ENCODE assay signal across 10 mouse cellular contexts in the genomic region with DNA sequence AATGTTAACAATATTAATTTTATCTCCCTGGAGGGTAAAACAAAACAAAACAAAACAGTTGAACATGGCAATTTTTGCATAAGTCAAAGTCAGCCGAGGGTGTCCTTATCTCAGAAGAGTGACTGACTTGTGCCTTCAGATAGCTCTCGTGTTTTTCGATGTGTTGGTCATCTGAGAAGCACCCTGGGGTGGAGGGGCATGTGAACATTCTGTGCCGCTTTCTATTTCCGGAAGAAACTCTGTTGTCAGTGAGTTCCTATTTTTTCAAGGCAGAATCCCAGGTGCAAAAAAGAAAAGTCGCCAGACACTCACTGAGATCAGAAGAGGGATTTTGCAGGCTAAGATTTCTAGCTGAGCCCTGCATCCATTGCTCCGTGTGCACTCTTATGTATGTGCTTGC. TPM values are rescaled to one million over a fixed set of nuclear protein-coding genes. Genes with fewer than 3 reads are reported as not detected.
DNase-seq lines count a peak whose midpoint lies in the region; ATAC-seq and TF ChIP-seq lines count a peak whose summit lies in the region.
"Had no signal": no experiment of that assay in that cellular context is flagged by ENCODE, and none has a peak within 500 bp of the region (broad histone marks: within the 10 kb centered on the region; RNA-seq: fewer than 3 reads in every experiment).

No protein-coding gene starts in this region.

- no peaks in the 10 kb centered on the region for H3K4me1 ChIP-seq in kidney, adult 2 months (ENCODE audit: control insufficient read depth, insufficient read depth, low read length)
- H3K4me1 ChIP-seq in embryonic facial prominence, embryonic 13.5 days: peaks cover 22% of the 10 kb centered on the region
- 0 out of 2 replicates have a peak, but pooled peaks cover 5% of the 10 kb centered on the region for H3K4me1 ChIP-seq in heart, embryonic 16.5 days (ENCODE audit: control insufficient read depth, insufficient read depth, low read length)
- no peaks in the 10 kb centered on the region for H3K4me1 ChIP-seq in liver, postnatal 0 days (ENCODE audit: insufficient read depth)

- no peak for ATAC-seq in embryonic facial prominence, embryonic 13.5 days (ENCODE audit: insufficient number of reproducible peaks, insufficient read depth, low FRiP score, low TSS enrichment, low read depth)
- no peak for ATAC-seq in heart, embryonic 16.5 days (replicated peaks; ENCODE audit: extremely low read depth, insufficient read depth, low FRiP score)
- no peak for ATAC-seq in liver, postnatal 0 days
- ATAC-seq: forebrain, postnatal 0 days had no signal

- H3K9me3 ChIP-seq in embryonic facial prominence, embryonic 13.5 days: no peaks in the 10 kb centered on the region
- no peaks in the 10 kb centered on the region for H3K9me3 ChIP-seq in heart, embryonic 16.5 days (replicated peaks; ENCODE audit: control insufficient read depth, low read length)
- no peaks in the 10 kb centered on the region for H3K9me3 ChIP-seq in liver, postnatal 0 days (ENCODE audit: low read length)

- H3K36me3 ChIP-seq in kidney, adult 2 months (ENCODE audit: control insufficient read depth, insufficient read depth, low read length): no peaks in the 10 kb centered on the region
- no peaks in the 10 kb centered on the region for H3K36me3 ChIP-seq in embryonic facial prominence, embryonic 13.5 days
- H3K36me3 ChIP-seq in heart, embryonic 16.5 days (ENCODE audit: control insufficient read depth, insufficient read depth): no peaks in the 10 kb centered on the region
- no peaks in the 10 kb centered on the region for H3K36me3 ChIP-seq in liver, postnatal 0 days (replicated peaks; ENCODE audit: insufficient read depth, low read length)

- H3K4me2 ChIP-seq in embryonic facial prominence, embryonic 13.5 days: peak overlapping the region; percentile 49
- H3K4me2 ChIP-seq in heart, embryonic 16.5 days (ENCODE audit: low read depth, low read length): peak overlapping the region; percentile 60
- peak overlapping the region; percentile 53 for H3K4me2 ChIP-seq in liver, postnatal 0 days (ENCODE audit: low read depth, low read length)

- no peaks in the 10 kb centered on the region for H3K27me3 ChIP-seq in kidney, adult 2 months (replicated peaks; ENCODE audit: control insufficient read depth, insufficient read depth, low read length)
- H3K27me3 ChIP-seq in embryonic facial prominence, embryonic 13.5 days: 0 out of 2 replicates have a peak, but pooled peaks cover 4% of the 10 kb centered on the region
- H3K27me3 ChIP-seq in heart, embryonic 16.5 days (ENCODE audit: control insufficient read depth, insufficient read depth, low read length): no peaks in the 10 kb centered on the region
- no peaks in the 10 kb centered on the region for H3K27me3 ChIP-seq in liver, postnatal 0 days (ENCODE audit: insufficient read depth, low read length)

- H3K9ac ChIP-seq in embryonic facial prominence, embryonic 13.5 days: no peak overlapping the region
- H3K9ac ChIP-seq in heart, embryonic 16.5 days (ENCODE audit: low read length): peak overlapping the region; percentile 57
- no peak overlapping the region for H3K9ac ChIP-seq in liver, postnatal 0 days (replicated peaks)
- H3K9ac ChIP-seq: forebrain, postnatal 0 days had no signal

- TF ChIP-seq POLR2A in kidney, adult 2 months (IDR thresholded peaks at IDR 0.05; ENCODE audit: low read depth, low read length): no peak

- no peak for TF ChIP-seq CTCF in kidney, adult 2 months (conservative IDR thresholded peaks at IDR 0.05; ENCODE audit: insufficient read depth, insufficient read length, low read depth, low read length)
- no peak for TF ChIP-seq CTCF in liver, postnatal 0 days (IDR thresholded peaks at IDR 0.05; ENCODE audit: low read depth)

- peak overlapping the region; percentile 48 for H3K4me3 ChIP-seq in kidney, adult 2 months (ENCODE audit: insufficient read depth, low read depth, low read length)
- peak overlapping the region; percentile 21 for H3K4me3 ChIP-seq in embryonic facial prominence, embryonic 13.5 days
- peak overlapping the region; percentile 34 for H3K4me3 ChIP-seq in heart, embryonic 16.5 days (ENCODE audit: low read length)
- H3K4me3 ChIP-seq in liver, postnatal 0 days (ENCODE audit: low read depth, low read length): peak overlapping the region; percentile 17; the same call in 1 of the 2 replicates

- 29% methylated on average over 7 of the region's 7 CpGs for WGBS in kidney, adult 2 months
- WGBS in embryonic facial prominence, embryonic 13.5 days: 53% methylated on average over 7 of the region's 7 CpGs
- 25% methylated on average over 7 of the region's 7 CpGs for WGBS in heart, embryonic 16.5 days
- 39% methylated on average over 7 of the region's 7 CpGs for WGBS in liver, postnatal 0 days (ENCODE audit: insufficient replicate concordance)

- no peak for DNase-seq in kidney, adult 2 months
- DNase-seq in kidney, postnatal 10 days: no peak
- no peak for DNase-seq in liver, postnatal 0 days
- no peak for DNase-seq in adrenal gland, postnatal 36 days
- no peak for DNase-seq in layer of hippocampus, postnatal 10 days (ENCODE audit: low spot score in 2 of 2)
- no peak for DNase-seq in thymus, postnatal 10 days (ENCODE audit: low spot score in 2 of 2)
- DNase-seq: forebrain, postnatal 0 days; layer of hippocampus, adult 9-11 months had no signal

- H3K27ac ChIP-seq in kidney, adult 2 months (ENCODE audit: insufficient read depth, low read depth, low read length): peak overlapping the region; percentile 28
- no peak overlapping the region for H3K27ac ChIP-seq in embryonic facial prominence, embryonic 13.5 days
- H3K27ac ChIP-seq in heart, embryonic 16.5 days (ENCODE audit: low read length): no peak overlapping the region
- H3K27ac ChIP-seq in liver, postnatal 0 days (ENCODE audit: low read depth): no peak overlapping the region

- TF ChIP-seq EP300 in liver, postnatal 0 days (IDR thresholded peaks at IDR 0.05; ENCODE audit: low read depth): no peak

RNA-seq across cellular contexts. Expression of gene C1qtnf7, which starts 1.2 kb away (rescaled TPM):
- 4.0 and 4.3 TPM in 2 replicates for polyA plus RNA-seq in kidney, adult 2 months (2012; rRNA removed)
- polyA plus RNA-seq in embryonic facial prominence, embryonic 13.5 days (2015; fragmentation: Nextera tagmentation; extraction: Ambion mirVana): 7.8 and 8.2 TPM in 2 replicates
- polyA plus RNA-seq in heart, embryonic 16.5 days (2015; fragmentation: Nextera tagmentation; extraction: Ambion mirVana): 6.5 and 7.2 TPM in 2 replicates
- 1.7 and 1.8 TPM in 2 replicates for polyA plus RNA-seq in liver, postnatal 0 days (2015; fragmentation: Nextera tagmentation; extraction: Ambion mirVana)
- 1 to 10 TPM; 2.6 to 7.5 TPM for total RNA-seq in adrenal gland, postnatal 36 days (2021)
- under 1 TPM; 0.82 to 0.83 TPM for total RNA-seq in layer of hippocampus, postnatal 10 days (2021)
